Mouse (Mus musculus): ENCODE measurements around the gene Dnajc10. TPM values are rescaled to one million over a fixed set of nuclear protein-coding genes. Genes with fewer than 3 reads are reported as not detected.

Dnajc10 gene
- total RNA-seq (2014; rRNA removed) (51.8 and 58.2 TPM in 2 replicates), polyA plus RNA-seq (2015; fragmentation: Nextera tagmentation; extraction: Ambion mirVana) (63.4 and 66.6 TPM in 2 replicates)

GRCm38 (mm10) chr2:80315242-80316161, at the start of gene Dnajc10:
Gene Dnajc10, plus strand, starts transcription at chr2:80315466.
- ATAC-seq (peak; percentile 95), DNase-seq (ENCODE audit: low spot score) (peak; percentile 95)
- under 1% methylated on average over 71 of the region's 72 CpGs for WGBS
- Histone ChIP-seq H3K27me3 (ENCODE audit: insufficient read depth, low read length) (no peaks in the 10 kb centered on the region), H3K36me3 (ENCODE audit: insufficient read depth, low read length) (no peaks in the 10 kb centered on the region), H3K9ac (replicated peaks; ENCODE audit: low read length) (peak within 1 kb of the TSS; percentile 97), H3K27ac (peak within 1 kb of the TSS; percentile 91), H3K4me3 (ENCODE audit: low read length) (peak within 1 kb of the TSS; percentile 90), H3K9me3 (ENCODE audit: low read length) (no peaks in the 10 kb centered on the region), H3K4me1 (ENCODE audit: insufficient read depth, low read length) (no peaks in the 10 kb centered on the region), H3K4me2 (ENCODE audit: low read depth, low read length) (peak within 1 kb of the TSS; percentile 80)
- TF ChIP-seq CTCF (IDR thresholded peaks at IDR 0.05; ENCODE audit: low read depth), result no peak

- no peak overlapping the region for H3K9ac ChIP-seq (replicated peaks; ENCODE audit: low read length)
- H3K4me2 ChIP-seq (ENCODE audit: low read depth, low read length), result peak overlapping the region; percentile 35; the same call in 1 of the 2 replicates
- ATAC-seq (peak; percentile 69; the same call in 1 of the 2 replicates), DNase-seq (ENCODE audit: low spot score) (peak; percentile 83)
- no peaks in the 10 kb centered on the region for H3K36me3 ChIP-seq (ENCODE audit: insufficient read depth, low read length)
- peak; percentile 93 for TF ChIP-seq CTCF (IDR thresholded peaks at IDR 0.05; ENCODE audit: low read depth)
- no peaks in the 10 kb centered on the region for H3K9me3 ChIP-seq (ENCODE audit: low read length)
- 21% methylated on average over 11 of the region's 11 CpGs for WGBS
- no peak overlapping the region for H3K27ac ChIP-seq
- H3K27me3 ChIP-seq (ENCODE audit: insufficient read depth, low read length), result no peaks in the 10 kb centered on the region
- no peaks in the 10 kb centered on the region for H3K4me1 ChIP-seq (ENCODE audit: insufficient read depth, low read length)
- no peak overlapping the region for H3K4me3 ChIP-seq (ENCODE audit: low read length)
Observed at GRCm38 (mm10) chr2:80266894-80267293, 48.4 kb upstream of the Dnajc10 start.

- Histone ChIP-seq H3K9ac (replicated peaks; ENCODE audit: low read length) (no peak overlapping the region), H3K27me3 (ENCODE audit: insufficient read depth, low read length) (no peaks in the 10 kb centered on the region), H3K4me2 (ENCODE audit: low read depth, low read length) (no peak overlapping the region), H3K9me3 (ENCODE audit: low read length) (no peaks in the 10 kb centered on the region), H3K4me3 (ENCODE audit: low read length) (no peak overlapping the region), H3K36me3 (ENCODE audit: insufficient read depth, low read length) (no peaks in the 10 kb centered on the region), H3K27ac (no peak overlapping the region), H3K4me1 (ENCODE audit: insufficient read depth, low read length) (no peaks in the 10 kb centered on the region)
- DNase-seq (ENCODE audit: low spot score) (peak; percentile 86), ATAC-seq (peak; percentile 53; the same call in 1 of the 2 replicates)
- 54% methylated on average over 4 of the region's 4 CpGs for WGBS
- peak; percentile 71 for TF ChIP-seq CTCF (IDR thresholded peaks at IDR 0.05; ENCODE audit: low read depth)
Observed at GRCm38 (mm10) chr2:80268053-80268452, 47.2 kb upstream of the Dnajc10 start.

DNA sequence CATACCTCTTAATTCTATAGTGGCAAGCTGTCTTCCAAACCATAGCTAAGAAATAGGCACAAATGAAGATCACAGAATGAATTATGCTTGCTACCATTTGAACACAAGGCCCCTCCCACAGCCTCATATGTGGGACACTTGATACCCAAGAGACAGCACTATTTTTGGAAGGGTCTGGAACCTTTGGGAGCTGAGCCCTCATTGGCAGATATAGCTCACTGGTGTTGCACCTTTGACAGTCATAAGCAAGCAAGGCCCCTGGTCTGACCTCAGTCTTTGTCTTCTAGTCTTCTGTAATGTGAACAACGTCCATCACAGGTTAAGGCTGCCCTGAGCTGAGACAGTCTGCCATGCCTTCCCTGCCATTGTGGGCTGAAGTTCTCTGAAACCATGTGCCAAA, 43.8 kb upstream of the Dnajc10 start:
- 61% methylated on average over 1 of the region's 1 CpGs for WGBS
- Histone ChIP-seq H3K4me3 (ENCODE audit: low read length) (no peak overlapping the region), H3K27me3 (ENCODE audit: insufficient read depth, low read length) (no peaks in the 10 kb centered on the region), H3K4me2 (ENCODE audit: low read depth, low read length) (no peak overlapping the region), H3K9me3 (ENCODE audit: low read length) (no peaks in the 10 kb centered on the region), H3K27ac (no peak overlapping the region), H3K36me3 (ENCODE audit: insufficient read depth, low read length) (no peaks in the 10 kb centered on the region), H3K4me1 (ENCODE audit: insufficient read depth, low read length) (no peaks in the 10 kb centered on the region), H3K9ac (replicated peaks; ENCODE audit: low read length) (no peak overlapping the region)
- no peak for TF ChIP-seq CTCF (IDR thresholded peaks at IDR 0.05; ENCODE audit: low read depth)
- no peak for DNase-seq (ENCODE audit: low spot score)
- ATAC-seq, result no peak

- H3K4me3 ChIP-seq (ENCODE audit: low read length), result no peak overlapping the region
- DNase-seq (ENCODE audit: low spot score) (no peak), ATAC-seq (no peak)
- no peaks in the 10 kb centered on the region for H3K4me1 ChIP-seq (ENCODE audit: insufficient read depth, low read length)
- no peak overlapping the region for H3K27ac ChIP-seq
- 86% methylated on average over 3 of the region's 3 CpGs for WGBS
- TF ChIP-seq CTCF (IDR thresholded peaks at IDR 0.05; ENCODE audit: low read depth), result no peak
- H3K9ac ChIP-seq (replicated peaks; ENCODE audit: low read length), result no peak overlapping the region
- H3K4me2 ChIP-seq (ENCODE audit: low read depth, low read length), result no peak overlapping the region
- H3K27me3 ChIP-seq (ENCODE audit: insufficient read depth, low read length), result no peaks in the 10 kb centered on the region
- H3K36me3 ChIP-seq (ENCODE audit: insufficient read depth, low read length), result no peaks in the 10 kb centered on the region
- H3K9me3 ChIP-seq (ENCODE audit: low read length), result no peaks in the 10 kb centered on the region
Observed at GRCm38 (mm10) chr2:80273038-80273437, 42.2 kb upstream of the Dnajc10 start.

DNA sequence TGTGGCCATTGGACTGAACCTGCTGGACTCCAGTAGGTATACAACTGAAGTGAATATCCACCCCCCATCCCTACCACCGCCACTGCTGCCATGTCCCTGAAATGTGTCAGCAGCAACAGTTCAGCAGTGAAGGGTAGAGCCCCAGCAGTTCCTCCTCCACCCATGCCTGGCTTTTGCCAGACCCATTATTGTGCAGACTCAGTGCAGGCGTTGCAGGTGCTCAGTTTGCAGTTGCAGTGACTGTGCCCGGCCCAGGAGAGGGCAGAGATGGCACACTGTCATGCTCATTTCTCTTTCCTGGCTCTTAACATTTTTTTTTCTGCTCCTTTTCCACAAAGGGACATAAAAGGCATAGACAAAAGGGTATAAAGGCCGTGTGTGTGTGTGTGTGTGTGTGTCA, 41.5 kb upstream of the Dnajc10 start:
- whole genome bisulfite sequencing, result 86% methylated on average over 4 of the region's 4 CpGs
- ATAC-seq, result no peak
- Histone ChIP-seq H3K27ac (no peak overlapping the region), H3K36me3 (ENCODE audit: insufficient read depth, low read length) (no peaks in the 10 kb centered on the region), H3K4me3 (ENCODE audit: low read length) (no peak overlapping the region), H3K9ac (replicated peaks; ENCODE audit: low read length) (no peak overlapping the region), H3K4me2 (ENCODE audit: low read depth, low read length) (no peak overlapping the region), H3K4me1 (ENCODE audit: insufficient read depth, low read length) (no peaks in the 10 kb centered on the region), H3K27me3 (ENCODE audit: insufficient read depth, low read length) (no peaks in the 10 kb centered on the region), H3K9me3 (ENCODE audit: low read length) (no peaks in the 10 kb centered on the region)
- no peak for DNase-seq (ENCODE audit: low spot score)
- no peak for TF ChIP-seq CTCF (IDR thresholded peaks at IDR 0.05; ENCODE audit: low read depth)

GRCm38 (mm10) chr2:80275136-80275535, 40.1 kb upstream of the Dnajc10 start:
- WGBS, result 56% methylated on average over 2 of the region's 2 CpGs
- no peaks in the 10 kb centered on the region for H3K9me3 ChIP-seq (ENCODE audit: low read length)
- no peak overlapping the region for H3K4me3 ChIP-seq (ENCODE audit: low read length)
- ATAC-seq (peak; percentile 45; the same call in 1 of the 2 replicates), DNase-seq (ENCODE audit: low spot score) (peak; percentile 76)
- H3K4me1 ChIP-seq (ENCODE audit: insufficient read depth, low read length), result no peaks in the 10 kb centered on the region
- TF ChIP-seq CTCF (IDR thresholded peaks at IDR 0.05; ENCODE audit: low read depth), result peak; percentile 68
- H3K27me3 ChIP-seq (ENCODE audit: insufficient read depth, low read length), result no peaks in the 10 kb centered on the region
- no peak overlapping the region for H3K9ac ChIP-seq (replicated peaks; ENCODE audit: low read length)
- no peak overlapping the region for H3K27ac ChIP-seq
- H3K4me2 ChIP-seq (ENCODE audit: low read depth, low read length), result no peak overlapping the region
- no peaks in the 10 kb centered on the region for H3K36me3 ChIP-seq (ENCODE audit: insufficient read depth, low read length)

Measured in hindbrain, postnatal 0 days (tissue).